Mouse (Mus musculus) left cerebral cortex, postnatal 4 days (tissue): ENCODE data around the gene Pex16. TPM values are rescaled to one million over a fixed set of nuclear protein-coding genes. Genes with fewer than 3 reads are reported as not detected.
"Not testable (repeated sequence)": the region's sequence is repeated elsewhere in the genome, so short reads cannot be mapped to it uniquely, and the experiment has no call there.

Experiments
- DNase-seq: peaks from one replicate; pipeline ENCODE4 v3.0.0-alpha.2; 2022
- intact Hi-C: fragments of 180-260 bp; cut with DNase I; formaldehyde crosslinking; loops from one replicate; pipeline ENCODE4 v1.15.1; 2025
- total RNA-seq, 2 experiments: library from RNA; stranded (reverse); gene quantifications; 2 replicates each; pipeline ENCODE4 v1.2.3; 2021

The Pex16 gene
- total RNA-seq, 2 experiments from 2014 or later: 34.0 to 34.5 TPM

- no peak for DNase-seq
- intact Hi-C loops: no loop called here
Measured at GRCm38 (mm10) chr2:92386821-92387570, 12.5 kb downstream of the Pex16 start.

GRCm38 (mm10) chr2:92387646-92388045 lies 13.2 kb downstream of the Pex16 start:
- intact Hi-C loops: no loop called here

GRCm38 (mm10) chr2:92388081-92388517 lies 13.6 kb downstream of the Pex16 start:
- DNase-seq: peak; percentile 32
- intact Hi-C loops: no loop called here

More at GRCm38 (mm10) chr2:92387646-92388045, 13.2 kb downstream of the Pex16 start:
- no peak for DNase-seq

GRCm38 (mm10) chr2:92388891-92389641 lies 14.6 kb downstream of the Pex16 start:
- DNase-seq: peak; percentile 97
- intact Hi-C loops: no loop called here

GRCm38 (mm10) chr2:92389645-92390044 lies 15.2 kb downstream of the Pex16 start:
- intact Hi-C loops: no loop called here
- DNase-seq: no peak

GRCm38 (mm10) chr2:92390206-92390930 lies 15.9 kb downstream of the Pex16 start:
- intact Hi-C loops: no loop called here
- DNase-seq: no peak

- DNase-seq: no peak
- intact Hi-C loops: no loop called here
Measured at GRCm38 (mm10) chr2:92391116-92391515, 16.6 kb downstream of the Pex16 start.

- intact Hi-C loops: no loop called here
- DNase-seq: peak; percentile 83
Measured at GRCm38 (mm10) chr2:92391703-92392317, 17.3 kb downstream of the Pex16 start.

GRCm38 (mm10) chr2:92392318-92393264 lies 18.1 kb downstream of the Pex16 start:
- intact Hi-C loops: no loop called here

GRCm38 (mm10) chr2:92395535-92395934 lies 21.1 kb downstream of the Pex16 start:
- intact Hi-C loops: no loop called here
- DNase-seq: no peak

More at GRCm38 (mm10) chr2:92392318-92393264, 18.1 kb downstream of the Pex16 start:
- DNase-seq: peak; percentile 83

GRCm38 (mm10) chr2:92397436-92397835 lies 23.0 kb downstream of the Pex16 start:
- DNase-seq: no peak
- intact Hi-C loops: no loop called here

- intact Hi-C loops: not testable (repeated sequence)
Measured at GRCm38 (mm10) chr2:92399877-92400276, 25.4 kb downstream of the Pex16 start.

GRCm38 (mm10) chr2:92400682-92401081 lies 26.2 kb downstream of the Pex16 start:
- intact Hi-C loops: no loop called here
- no peak for DNase-seq

More at GRCm38 (mm10) chr2:92399877-92400276, 25.4 kb downstream of the Pex16 start:
- DNase-seq: not testable (repeated sequence)

- peak; percentile 49 for DNase-seq
- intact Hi-C loops: no loop called here
Measured at GRCm38 (mm10) chr2:92401091-92401561, 26.6 kb downstream of the Pex16 start, which contains the start of gene Mapk8ip1. Mapk8ip1 (minus strand) TSS chr2:92401263.

GRCm38 (mm10) chr2:92402591-92403326 lies 28.3 kb downstream of the Pex16 start:
- peak; percentile 81 for DNase-seq
- intact Hi-C loops: no loop called here

- DNase-seq: no peak
- intact Hi-C loops: no loop called here
Measured at GRCm38 (mm10) chr2:92403776-92404319, 29.4 kb downstream of the Pex16 start.

GRCm38 (mm10) chr2:92404737-92405136 lies 30.3 kb downstream of the Pex16 start:
- intact Hi-C loops: no loop called here
- DNase-seq: no peak

GRCm38 (mm10) chr2:92405687-92406086 lies 31.2 kb downstream of the Pex16 start:
- no peak for DNase-seq
- intact Hi-C loops: no loop called here
